Mouse (Mus musculus) myocyte (in vitro differentiated cells): ENCODE results near the gene Mast4.

Experiments
- MAX ChIP-seq: IDR thresholded peaks from one replicate; pipeline ENCODE4 v1.6.1; 2011; ENCODE audit warnings: low read depth, mild to moderate bottlenecking, control low read depth
- POLR2A ChIP-seq: IDR thresholded peaks from one replicate; pipeline ENCODE4 v1.6.1; 2011; ENCODE audit warnings: low read depth, mild to moderate bottlenecking, control low read depth, moderate library complexity; ENCODE audit not compliant: insufficient read length
- POLR2AphosphoS2 ChIP-seq: IDR thresholded peaks from one replicate; pipeline ENCODE4 v1.6.1; 2011; ENCODE audit warnings: low read depth, control low read depth; ENCODE audit not compliant: insufficient read length
- REST ChIP-seq: IDR thresholded peaks from one replicate; pipeline ENCODE4 v1.6.1; 2011; ENCODE audit warnings: mild to moderate bottlenecking, control low read depth, moderate library complexity; ENCODE audit not compliant: insufficient read depth, insufficient read length
- SRF ChIP-seq: IDR thresholded peaks from one replicate; pipeline ENCODE4 v1.6.1; 2011; ENCODE audit warnings: low read depth; ENCODE audit not compliant: control insufficient read depth, insufficient read length
- TCF12 ChIP-seq: IDR thresholded peaks from one replicate; pipeline ENCODE4 v1.6.1; 2011; ENCODE audit warnings: mild to moderate bottlenecking, control low read depth; ENCODE audit not compliant: poor library complexity, insufficient read depth, severe bottlenecking
- TCF3 ChIP-seq: IDR thresholded peaks from one replicate; pipeline ENCODE4 v1.6.1; 2011; ENCODE audit warnings: low read depth, control low read depth; ENCODE audit not compliant: insufficient read length
- USF1 ChIP-seq: IDR thresholded peaks from one replicate; pipeline ENCODE4 v1.6.1; 2011; ENCODE audit warnings: low read depth, mild to moderate bottlenecking, control low read depth, moderate library complexity

- TF ChIP-seq POLR2A (no peak), TCF12 (no peak), USF1 (no peak), TCF3 (no peak), MAX (no peak), POLR2AphosphoS2 (no peak), REST (no peak), SRF (no peak)
Observed at GRCm38 (mm10) chr13:102815158-102815557, 519.1 kb downstream of the Mast4 start.
